Mouse (Mus musculus) ES-Bruce4 (cell line): ENCODE results near the gene Nanog.

Source experiments
- CTCF ChIP-seq: IDR thresholded peaks from one replicate; pipeline ENCODE4 v1.8.1; 2011; ENCODE audit warnings: low read depth, low read length
- POLR2A ChIP-seq: IDR thresholded peaks from one replicate; pipeline ENCODE4 v1.8.1; 2011; ENCODE audit warnings: low read length; ENCODE audit not compliant: insufficient read depth

GRCm38 (mm10) chr6:122657630-122658029 lies 49.7 kb upstream of the Nanog start:
- no peak for TF ChIP-seq POLR2A
- TF ChIP-seq CTCF, result no peak
